Mouse (Mus musculus) embryonic stem cell, embryonic (primary cell): ENCODE measurements around the gene Tnfrsf23.

ENCODE experiments used
- CTCF ChIA-PET, 4 experiments: fragments of 300-600 bp in 2 of 4; fragments of 350-600 bp in 2 of 4; sonication (Branson Sonifier 250); formaldehyde crosslinking; loops; one replicate each; lab custom pipeline; 2022; ENCODE audit warnings: inconsistent platforms in 2 of 4; lab: Charles Lee
- POLR2A ChIA-PET, 4 experiments: fragments of 300-600 bp in 2 of 4; fragments of 350-600 bp in 2 of 4; sonication (Branson Sonifier 250); formaldehyde crosslinking; loops; one replicate each; lab custom pipeline; 2022; ENCODE audit warnings: antibody characterized with exemption in 4 of 4, inconsistent platforms in 1 of 4; lab: Charles Lee

Gene Tnfrsf23

DNA sequence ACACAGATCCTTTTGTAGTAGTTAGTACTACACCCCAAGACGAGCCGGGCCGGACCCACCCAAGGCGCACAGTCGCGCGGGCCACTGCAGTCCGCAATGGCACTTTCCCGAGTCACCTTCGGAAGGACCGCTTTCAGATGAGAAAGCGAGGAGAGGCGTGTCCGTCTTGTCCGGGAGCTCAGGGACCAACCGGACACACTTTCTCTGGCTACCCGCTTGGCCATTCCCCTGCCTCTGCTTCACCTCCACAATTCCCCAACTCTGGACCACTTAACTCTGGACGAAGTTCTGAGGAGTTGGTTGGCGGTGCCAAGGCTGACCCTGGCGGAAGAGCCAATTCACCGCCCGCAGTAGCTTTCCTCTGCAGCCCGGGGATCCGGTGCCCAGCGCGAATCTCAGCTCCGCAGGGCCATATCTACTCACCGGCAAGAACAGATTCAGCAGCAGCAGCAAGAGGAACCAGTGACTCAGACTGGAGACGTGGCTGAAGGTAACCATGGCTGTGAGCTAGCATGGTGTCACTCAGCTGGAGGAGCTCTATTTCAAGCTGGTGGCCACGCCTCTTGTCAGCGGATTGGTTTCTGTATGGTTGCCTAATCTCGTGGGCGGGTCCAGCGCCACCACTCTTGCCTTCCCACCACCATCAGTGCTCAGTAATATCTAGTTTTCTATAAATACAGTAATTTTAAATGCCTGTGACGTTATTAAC lies at the start of gene Tnfrsf23:
TSS of gene Tnfrsf23 (minus strand) at position 514 of the 709 bp plus-strand sequence.
- ChIA-PET POLR2A (interaction anchor here in 3 of 4 experiments (0.6 to 1.8 kb wide), 12 partner anchors 9 to 791 kb away, joined by 3 to 13 read pairs (median 5); partner anchors contain the start of genes Cars (in 2 of the 3), Nap1l4 (in 2 of the 3), Tnfrsf22 (in 2 of the 3) and Mrgpre (in 1 of the 3)), CTCF (interaction anchor here in 3 of 4 experiments (0.6 to 1.8 kb wide), 12 partner anchors 11 to 1250 kb away, joined by 3 to 8 read pairs (median 4); no protein-coding TSS in a partner anchor)

- CTCF ChIA-PET = interaction anchor here in 3 of 4 experiments (1.0 to 1.5 kb wide), 4 partner anchors 15 to 253 kb away, joined by 3 to 4 read pairs (median 3); no protein-coding TSS in a partner anchor
- POLR2A ChIA-PET = interaction anchor here in 1 of 4 experiments (0.6 kb wide), 1 partner anchor 1483 kb away, joined by 5 read pairs; no protein-coding TSS in a partner anchor
Observed at GRCm38 (mm10) chr7:143733746-143734145, 48.1 kb upstream of the Tnfrsf23 start.

DNA sequence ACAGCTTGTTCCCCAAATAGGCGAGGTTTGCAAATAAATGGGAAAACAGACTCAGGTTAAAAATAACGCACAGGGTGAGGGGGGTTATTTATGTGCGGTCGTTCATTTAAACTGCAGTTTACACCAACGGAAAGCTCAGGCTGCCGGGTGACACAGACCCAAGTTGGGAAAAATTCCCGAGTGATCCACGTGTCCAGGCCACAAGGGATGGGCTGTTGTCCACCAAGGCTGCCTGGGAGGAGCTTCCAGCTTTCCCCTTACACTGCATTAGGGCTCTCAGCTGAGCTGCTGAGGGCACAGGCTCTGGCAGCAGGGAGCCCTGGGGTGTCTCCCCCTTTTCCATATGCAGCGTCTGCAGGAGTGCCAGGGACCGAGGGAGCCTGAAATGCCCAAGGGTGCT lies 44.2 kb upstream of the Tnfrsf23 start:
- ChIA-PET POLR2A (interaction anchor here in 1 of 4 experiments (1.7 kb wide), 1 partner anchor 16 kb away, joined by 4 read pairs; no protein-coding TSS in a partner anchor), CTCF (interaction anchor here in 2 of 4 experiments (0.9 to 1.7 kb wide), 2 partner anchors 13 to 18 kb away, joined by 3 to 7 read pairs; no protein-coding TSS in a partner anchor)

GRCm38 (mm10) chr7:143726396-143726795 lies 40.7 kb upstream of the Tnfrsf23 start:
- ChIA-PET POLR2A (interaction anchor here in 1 of 4 experiments (0.9 kb wide), 1 partner anchor 22 kb away, joined by 3 read pairs; no protein-coding TSS in a partner anchor), CTCF (interaction anchor here (0.6 to 1.8 kb wide), 17 partner anchors 13 to 568 kb away, joined by 3 to 10 read pairs (median 4); partner anchors contain the start of gene Osbpl5 (in 1 of the 4))

GRCm38 (mm10) chr7:143723841-143724240 lies 38.2 kb upstream of the Tnfrsf23 start:
- ChIA-PET CTCF (interaction anchor here (0.6 to 3.4 kb wide), 8 partner anchors 9 to 140 kb away, joined by 3 to 16 read pairs (median 4); no protein-coding TSS in a partner anchor), POLR2A (interaction anchor here in 1 of 4 experiments (0.6 to 1.5 kb wide), 4 partner anchors 9 to 715 kb away, joined by 3 to 4 read pairs (median 4); no protein-coding TSS in a partner anchor)

- ChIA-PET POLR2A (interaction anchor here in 1 of 4 experiments (1.5 kb wide), 1 partner anchor 90 kb away, joined by 4 read pairs; no protein-coding TSS in a partner anchor), CTCF (interaction anchor here in 2 of 4 experiments (0.9 to 3.4 kb wide), 4 partner anchors 16 to 31 kb away, joined by 3 to 16 read pairs (median 8); no protein-coding TSS in a partner anchor)
Observed at GRCm38 (mm10) chr7:143722646-143723045, 37.0 kb upstream of the Tnfrsf23 start.

DNA sequence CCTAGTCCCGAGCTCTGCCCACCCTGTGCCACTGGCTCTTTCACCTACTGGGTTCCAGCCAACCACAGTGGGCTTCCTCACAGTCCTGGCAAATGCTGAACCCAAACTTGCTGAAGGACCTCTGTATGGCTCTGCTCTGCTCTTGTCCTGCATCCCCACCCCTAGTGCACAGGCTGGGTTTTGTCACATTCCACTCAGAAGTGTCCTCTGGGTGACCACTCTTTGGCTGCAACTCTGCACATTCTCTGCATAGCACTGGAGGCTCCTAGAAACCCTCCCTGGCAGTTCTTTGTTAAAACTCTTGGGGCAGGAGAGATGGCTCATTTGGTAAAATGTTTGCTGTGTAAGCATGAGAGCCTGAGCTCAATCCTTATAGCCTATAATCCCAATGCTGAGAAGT lies 32.1 kb upstream of the Tnfrsf23 start:
- ChIA-PET POLR2A (no interaction called here), CTCF (interaction anchor here in 2 of 4 experiments (1.8 to 2.6 kb wide), 3 partner anchors 11 to 31 kb away, joined by 8 to 9 read pairs (median 8); no protein-coding TSS in a partner anchor)

DNA sequence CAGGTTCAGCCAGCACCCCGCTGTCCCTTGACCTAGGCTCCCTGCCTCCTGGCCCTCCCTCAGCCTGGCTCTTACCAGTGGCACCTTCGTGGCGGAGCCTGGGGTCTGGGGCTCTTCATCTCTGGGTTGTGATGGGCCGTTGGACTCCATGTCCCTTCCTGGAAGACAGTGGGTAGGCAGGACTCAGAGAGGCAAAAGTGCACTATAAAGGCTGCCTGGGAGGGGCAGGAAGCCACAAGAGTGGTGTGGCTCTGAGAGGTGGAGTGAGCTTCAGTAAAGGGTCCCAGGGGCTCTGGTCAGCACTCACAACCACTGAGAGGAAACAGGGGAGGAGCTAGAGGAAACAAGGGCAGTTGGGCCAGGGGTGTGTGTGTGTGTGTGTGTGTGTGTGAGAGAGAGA lies 27.7 kb upstream of the Tnfrsf23 start:
- CTCF ChIA-PET = interaction anchor here in 3 of 4 experiments (0.5 to 1.5 kb wide), 9 partner anchors 13 to 809 kb away, joined by 3 to 10 read pairs (median 4); no protein-coding TSS in a partner anchor
- POLR2A ChIA-PET = interaction anchor here in 3 of 4 experiments (0.5 to 1.3 kb wide), 11 partner anchors 17 to 324 kb away, joined by 3 to 7 read pairs (median 3); partner anchors contain the start of genes Cars (in 1 of the 3), Cdkn1c (in 1 of the 3) and Nap1l4 (in 1 of the 3)

DNA sequence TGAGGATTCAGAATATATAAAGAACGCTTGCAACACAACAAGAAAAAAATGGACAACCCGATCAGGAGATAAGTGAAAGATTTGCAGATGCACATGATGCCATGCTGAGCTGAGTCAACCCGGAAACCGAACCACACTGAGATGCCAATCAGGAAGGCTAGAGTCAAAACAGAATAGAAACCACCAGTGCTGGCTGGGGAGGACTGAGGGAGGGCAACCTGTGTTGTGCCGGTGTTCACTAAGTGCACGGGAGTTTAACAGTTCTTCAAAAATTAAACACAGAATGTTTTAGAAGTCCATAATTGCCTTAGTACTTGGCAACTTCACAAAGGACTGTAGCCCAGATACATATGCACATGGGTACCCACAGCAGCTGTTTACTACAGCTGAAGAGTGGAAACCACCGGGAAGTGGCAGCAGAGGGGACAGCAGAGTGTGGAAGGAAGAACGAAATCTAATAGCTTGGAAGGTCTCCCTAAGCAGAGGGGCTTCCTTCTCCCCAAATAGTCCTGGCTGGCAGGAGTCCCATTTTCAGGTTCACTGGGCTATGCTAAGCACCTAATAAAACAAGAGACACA lies 27.2 kb upstream of the Tnfrsf23 start:
- POLR2A ChIA-PET = interaction anchor here in 3 of 4 experiments (0.6 to 1.3 kb wide), 5 partner anchors 51 to 324 kb away, joined by 3 to 4 read pairs (median 3); partner anchors contain the start of genes Cars (in 1 of the 3), Cdkn1c (in 1 of the 3) and Nap1l4 (in 1 of the 3)
- CTCF ChIA-PET = interaction anchor here in 3 of 4 experiments (0.5 to 2.6 kb wide), 7 partner anchors 13 to 810 kb away, joined by 3 to 10 read pairs (median 4); no protein-coding TSS in a partner anchor

- ChIA-PET POLR2A (interaction anchor here in 1 of 4 experiments (1.2 to 1.4 kb wide), 2 partner anchors 63 to 112 kb away, joined by 3 read pairs; partner anchors contain the start of genes Cars and Tnfrsf22), CTCF (interaction anchor here (0.6 to 7.3 kb wide), 6 partner anchors 36 to 1145 kb away, joined by 3 to 187 read pairs (median 6); no protein-coding TSS in a partner anchor)
Observed at GRCm38 (mm10) chr7:143712023-143712422, 26.4 kb upstream of the Tnfrsf23 start.

- CTCF ChIA-PET = interaction anchor here (0.6 to 7.3 kb wide), 10 partner anchors 37 to 1146 kb away, joined by 3 to 187 read pairs (median 5); no protein-coding TSS in a partner anchor
- POLR2A ChIA-PET = interaction anchor here in 1 of 4 experiments (1.2 to 1.4 kb wide), 2 partner anchors 62 to 111 kb away, joined by 3 read pairs; partner anchors contain the start of genes Cars and Tnfrsf22
Observed at GRCm38 (mm10) chr7:143711381-143711780, 25.7 kb upstream of the Tnfrsf23 start.

GRCm38 (mm10) chr7:143709395-143709794 lies 23.7 kb upstream of the Tnfrsf23 start:
- POLR2A ChIA-PET = interaction anchor here in 1 of 4 experiments (1.8 kb wide), 1 partner anchor 109 kb away, joined by 5 read pairs; the partner anchor contains the start of gene Cars
- CTCF ChIA-PET = interaction anchor here (0.6 to 7.3 kb wide), 11 partner anchors 31 to 1364 kb away, joined by 3 to 187 read pairs (median 7); no protein-coding TSS in a partner anchor

GRCm38 (mm10) chr7:143706697-143707438 lies 21.2 kb upstream of the Tnfrsf23 start:
- CTCF ChIA-PET = interaction anchor here (0.5 to 7.3 kb wide), 113 partner anchors 9 to 1050 kb away, joined by 3 to 187 read pairs (median 4); partner anchors contain the start of genes Mrgpre (in 4 of the 4), Mrgprg (in 3 of the 4), Osbpl5 (in 2 of the 4) and Tnfrsf22 (in 2 of the 4)
- POLR2A ChIA-PET = interaction anchor here (0.6 to 1.3 kb wide), 12 partner anchors 36 to 501 kb away, joined by 3 to 6 read pairs (median 3); partner anchors contain the start of genes Cars (in 1 of the 4), Nap1l4 (in 1 of the 4) and Osbpl5 (in 1 of the 4)

DNA sequence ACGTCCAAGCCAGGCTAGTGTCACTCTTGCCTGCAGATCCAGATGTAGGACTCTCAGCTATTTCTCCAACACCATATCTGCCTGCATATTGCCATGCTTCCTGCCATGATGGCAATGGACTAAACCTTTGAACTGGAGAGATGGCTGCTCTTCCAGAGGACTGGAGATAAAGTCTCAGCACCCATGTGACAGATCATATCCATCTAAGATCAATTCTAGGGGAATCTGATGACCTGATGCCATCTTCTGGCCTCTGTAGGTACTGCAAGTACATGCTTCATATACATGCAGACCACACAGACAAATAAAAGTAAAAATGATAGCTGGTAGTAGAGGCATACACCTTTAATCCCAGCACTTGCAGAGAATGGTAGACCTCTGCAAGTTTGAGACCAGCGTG lies 10.5 kb upstream of the Tnfrsf23 start:
- ChIA-PET POLR2A (interaction anchor here in 2 of 4 experiments (0.9 to 1.7 kb wide), 6 partner anchors 10 to 147 kb away, joined by 3 to 6 read pairs (median 4); partner anchors contain the start of genes Cars (in 1 of the 2), Nap1l4 (in 1 of the 2), Tnfrsf22 (in 1 of the 2) and Tnfrsf23 (in 1 of the 2)), CTCF (interaction anchor here (0.5 to 5.2 kb wide), 33 partner anchors 10 to 542 kb away, joined by 3 to 47 read pairs (median 4); partner anchors contain the start of genes Mrgprg (in 2 of the 4), Tnfrsf23 (in 2 of the 4) and Osbpl5 (in 1 of the 4))

- CTCF ChIA-PET = interaction anchor here in 3 of 4 experiments (0.5 to 5.2 kb wide), 9 partner anchors 12 to 227 kb away, joined by 3 to 47 read pairs (median 4); no protein-coding TSS in a partner anchor
- POLR2A ChIA-PET = interaction anchor here in 3 of 4 experiments (1.0 to 1.6 kb wide), 5 partner anchors 9 to 188 kb away, joined by 3 to 7 read pairs (median 4); partner anchors contain the start of genes Cars (in 1 of the 3), Nap1l4 (in 1 of the 3) and Tnfrsf23 (in 1 of the 3)
Observed at GRCm38 (mm10) chr7:143694550-143694949, 8.9 kb upstream of the Tnfrsf23 start.
